Mouse (Mus musculus) gastrocnemius, adult 8-10 months (tissue): ENCODE data around the gene Lrmda. TPM values are rescaled to one million over a fixed set of nuclear protein-coding genes. Genes with fewer than 3 reads are reported as not detected.

Source experiments
- DNase-seq, 2 experiments: peaks; one replicate each; pipeline ENCODE4 v3.0.0; 2022; ENCODE audit warnings: low spot score in 2 of 2
- total RNA-seq, 4 experiments: library from RNA; stranded (reverse); gene quantifications; 2 replicates each; pipeline ENCODE4 v1.2.4; 2022

The Lrmda gene
- total RNA-seq, 4 experiments from 2014 or later = 2.2 to 3.2 (median 2.6) TPM

DNA sequence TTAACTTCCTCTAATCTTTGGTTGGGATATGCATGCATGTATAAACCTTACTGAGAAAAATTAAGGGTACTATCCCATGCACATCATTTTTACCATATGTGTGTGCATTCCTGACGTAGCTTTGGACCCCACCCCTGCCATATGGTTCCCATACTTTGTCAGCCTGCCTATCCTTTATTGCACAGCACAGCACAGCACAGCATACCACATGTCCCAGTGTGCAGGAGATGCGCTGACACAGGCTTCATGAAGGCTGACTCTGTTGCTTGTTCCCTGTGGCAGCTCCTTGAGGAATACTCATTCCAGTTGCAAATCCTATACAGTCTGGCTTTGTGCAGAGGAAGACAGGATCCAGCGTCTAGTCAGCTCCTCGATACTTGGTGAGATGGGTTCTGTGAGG lies 903.1 kb downstream of the Lrmda start:
- DNase-seq = no peak

- no peak for DNase-seq
Measured at GRCm38 (mm10) chr14:22923251-22923650, 903.7 kb downstream of the Lrmda start.

GRCm38 (mm10) chr14:22928263-22928662 lies 908.8 kb downstream of the Lrmda start:
- DNase-seq = no peak

- DNase-seq = no peak
Measured at GRCm38 (mm10) chr14:22928683-22929082, 909.2 kb downstream of the Lrmda start.

DNA sequence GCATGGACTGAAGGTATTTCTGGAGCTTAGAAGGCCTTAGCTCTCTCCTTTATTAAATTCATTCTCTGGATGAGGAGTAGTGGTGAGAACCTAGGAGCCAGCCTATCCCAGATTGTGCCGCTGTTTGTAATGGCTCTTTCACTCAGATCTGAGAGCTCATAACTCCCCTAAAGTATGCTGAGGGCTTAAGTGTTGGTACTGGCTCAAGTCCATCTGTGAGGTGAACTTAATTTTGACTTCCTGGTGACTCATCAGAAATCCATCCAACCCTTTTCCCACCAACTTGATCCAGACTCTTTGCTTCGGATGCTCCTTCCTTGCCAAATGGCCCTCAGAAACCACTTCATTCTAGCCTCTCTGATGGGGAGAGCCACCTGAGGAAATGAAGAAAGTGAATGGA lies 910.1 kb downstream of the Lrmda start:
- no peak for DNase-seq

DNA sequence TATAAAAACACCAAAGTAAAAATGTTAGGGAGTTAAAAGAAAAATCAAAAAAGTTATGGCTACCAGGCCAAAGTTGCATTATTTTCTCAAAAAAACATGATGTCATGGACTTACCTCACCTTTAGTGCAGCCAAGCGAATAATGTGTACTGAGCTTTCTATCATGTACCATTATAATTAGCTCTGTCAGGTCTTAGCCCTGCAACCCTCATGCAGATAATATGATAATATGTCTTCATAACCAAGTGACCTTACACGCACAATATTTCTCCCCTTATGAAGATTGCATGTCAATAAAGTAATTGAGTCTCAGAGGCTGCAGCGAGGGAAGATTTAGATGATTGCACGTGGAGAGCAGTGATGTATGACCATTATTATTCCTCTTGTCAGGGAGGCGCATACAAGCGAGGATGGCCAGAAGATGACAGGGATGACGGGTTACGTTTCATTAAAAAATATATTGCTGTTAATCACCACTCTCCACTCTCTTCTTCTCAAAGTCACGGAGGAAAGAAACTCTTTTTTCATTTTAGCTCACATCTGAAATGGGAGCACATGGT lies 911.1 kb downstream of the Lrmda start:
- DNase-seq = no peak

DNA sequence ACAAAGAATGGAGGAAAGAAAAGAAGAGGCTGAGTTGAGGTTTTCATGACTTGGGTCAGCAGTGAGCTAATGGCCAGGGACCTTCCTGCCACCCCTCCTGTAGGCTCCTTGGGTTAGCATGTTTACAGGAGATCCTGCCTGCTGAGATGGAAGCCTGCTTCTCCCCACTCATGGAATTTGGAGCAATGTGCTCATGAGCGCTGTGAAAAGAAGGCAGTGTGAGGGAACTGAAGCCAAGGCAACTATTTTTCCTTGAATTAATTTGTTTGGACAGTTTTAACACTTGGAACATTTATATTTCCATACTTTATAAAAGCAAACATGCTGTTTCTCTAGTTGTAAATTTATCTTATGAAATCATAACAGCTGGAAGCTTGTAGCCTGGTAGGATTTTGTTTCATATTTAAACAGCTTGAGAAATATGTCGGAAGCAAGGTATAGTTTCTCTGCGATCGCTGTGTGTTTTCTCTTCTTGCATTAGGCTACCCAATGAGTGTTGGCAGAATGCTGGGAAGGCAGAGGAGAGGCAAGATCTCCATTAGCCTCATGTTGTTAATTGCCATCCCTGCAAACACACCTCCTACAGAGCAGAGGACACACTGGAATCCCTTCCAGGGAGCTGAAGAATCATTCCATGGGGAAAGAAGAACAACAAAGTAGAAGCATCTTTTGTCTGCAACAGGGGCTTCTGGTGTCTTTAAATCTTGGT lies 911.8 kb downstream of the Lrmda start:
- DNase-seq = no peak

- DNase-seq = no peak
Measured at GRCm38 (mm10) chr14:22936701-22937100, 917.2 kb downstream of the Lrmda start.

DNA sequence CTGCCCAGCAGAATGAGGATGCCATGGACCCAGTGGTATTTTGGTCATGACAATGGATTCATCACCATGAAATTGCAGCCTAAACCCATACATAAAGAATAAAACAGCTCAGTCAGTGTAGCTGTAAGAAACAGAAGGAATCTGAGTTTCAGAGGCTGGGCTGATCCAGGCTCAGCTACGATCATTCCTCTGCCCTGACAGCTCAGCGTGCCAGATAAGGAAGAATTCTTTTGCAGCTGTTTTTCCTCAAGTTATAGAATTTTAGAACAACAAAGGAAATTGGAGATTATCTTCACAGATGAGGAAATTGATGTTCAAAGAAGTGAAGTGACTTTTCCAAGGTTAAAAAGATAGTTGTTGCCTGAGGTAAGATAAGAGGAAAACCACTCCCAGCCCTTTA lies 921.1 kb downstream of the Lrmda start:
- DNase-seq = no peak

GRCm38 (mm10) chr14:22942569-22942968 lies 923.1 kb downstream of the Lrmda start:
- no peak for DNase-seq

- DNase-seq = no peak
Measured at GRCm38 (mm10) chr14:22949466-22949865, 930.0 kb downstream of the Lrmda start.

GRCm38 (mm10) chr14:22952981-22953380 lies 933.5 kb downstream of the Lrmda start:
- no peak for DNase-seq

DNA sequence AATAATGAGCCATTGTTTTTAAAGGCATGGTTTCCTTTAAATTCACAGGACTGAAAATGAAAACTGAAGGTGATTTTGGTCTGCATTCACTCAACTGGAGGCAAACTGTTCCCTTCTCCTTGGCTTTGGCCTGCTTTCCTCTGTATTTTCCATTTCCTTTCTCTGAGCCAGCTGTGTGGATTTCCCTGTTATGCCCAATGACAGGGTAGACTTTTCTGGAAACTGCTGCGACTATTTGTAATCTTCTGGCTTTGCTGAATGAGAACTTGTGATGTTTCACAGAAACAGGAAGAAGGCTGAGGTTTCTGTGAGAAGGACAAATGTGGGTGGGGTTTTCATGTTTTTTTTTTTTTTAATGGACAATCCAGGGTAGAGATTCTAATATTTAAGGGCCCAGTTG lies 940.7 kb downstream of the Lrmda start:
- DNase-seq = no peak

GRCm38 (mm10) chr14:22964796-22965660 lies 945.5 kb downstream of the Lrmda start:
- DNase-seq = no peak

DNA sequence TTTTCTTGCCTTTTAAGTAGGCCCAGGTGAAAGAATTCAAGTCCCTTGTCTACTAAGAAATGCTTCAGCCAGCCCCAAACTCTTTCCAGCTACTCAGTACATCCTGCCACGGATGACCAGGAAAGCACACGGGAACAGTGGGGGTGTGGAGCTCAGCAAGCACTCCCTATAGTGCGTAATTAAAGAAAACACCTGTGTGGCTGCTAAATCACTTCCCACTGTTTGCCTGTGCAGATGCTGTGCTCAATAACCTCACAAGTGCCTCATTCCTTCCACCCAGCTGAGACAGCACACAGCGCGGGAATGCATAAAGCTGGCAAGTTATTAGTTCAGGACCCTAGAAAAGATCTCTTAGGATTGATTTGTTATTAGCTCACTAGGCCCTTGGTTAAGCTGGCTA lies 949.2 kb downstream of the Lrmda start:
- no peak for DNase-seq

DNA sequence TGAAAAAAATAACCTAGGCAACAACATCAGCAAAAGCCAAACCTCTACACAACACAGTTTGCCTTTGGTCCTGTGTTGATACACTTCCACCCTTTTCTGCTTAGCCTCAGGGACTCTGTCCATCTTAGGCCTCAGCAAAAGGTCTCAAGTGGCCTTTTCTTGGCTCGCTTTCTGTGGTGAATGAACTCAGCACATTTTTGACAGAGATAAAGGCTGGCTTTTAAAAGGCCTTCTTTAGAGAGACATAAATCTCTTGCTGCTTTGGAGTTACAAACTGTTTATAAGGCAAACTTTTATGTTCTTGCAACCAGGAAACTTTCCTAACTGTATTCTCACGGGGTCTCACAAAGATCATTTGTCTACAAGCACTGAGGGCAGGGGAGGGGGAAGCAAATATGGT lies 967.2 kb downstream of the Lrmda start:
- peak in 1 of 2 experiments; percentile 54 for DNase-seq

DNA sequence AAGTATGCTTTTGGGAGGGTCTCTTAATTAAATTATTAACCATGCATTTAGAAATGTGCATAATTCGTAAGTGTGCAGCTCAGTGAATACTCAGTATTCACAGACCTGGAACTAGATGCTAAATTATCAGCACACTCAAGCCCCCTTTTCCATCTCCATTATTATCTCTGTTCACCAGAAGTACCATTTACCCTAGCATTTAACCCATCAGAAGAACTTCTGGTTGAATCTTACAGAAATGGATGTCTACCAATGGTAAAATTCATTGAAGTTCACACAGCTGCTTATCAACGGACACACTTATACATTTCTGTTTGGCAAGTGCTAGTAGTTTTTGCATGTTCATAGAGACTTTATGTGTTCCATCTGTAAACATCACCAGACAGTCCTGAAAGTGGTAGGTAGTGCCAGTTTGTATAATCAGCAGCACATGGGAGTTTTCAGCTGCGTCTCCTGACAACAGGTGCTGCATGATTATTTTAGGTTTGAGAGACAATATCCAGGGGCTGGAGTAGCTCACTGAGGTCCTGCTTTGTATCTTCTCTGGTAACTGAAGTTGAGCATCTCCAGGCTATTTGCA lies 968.7 kb downstream of the Lrmda start:
- DNase-seq = no peak

DNA sequence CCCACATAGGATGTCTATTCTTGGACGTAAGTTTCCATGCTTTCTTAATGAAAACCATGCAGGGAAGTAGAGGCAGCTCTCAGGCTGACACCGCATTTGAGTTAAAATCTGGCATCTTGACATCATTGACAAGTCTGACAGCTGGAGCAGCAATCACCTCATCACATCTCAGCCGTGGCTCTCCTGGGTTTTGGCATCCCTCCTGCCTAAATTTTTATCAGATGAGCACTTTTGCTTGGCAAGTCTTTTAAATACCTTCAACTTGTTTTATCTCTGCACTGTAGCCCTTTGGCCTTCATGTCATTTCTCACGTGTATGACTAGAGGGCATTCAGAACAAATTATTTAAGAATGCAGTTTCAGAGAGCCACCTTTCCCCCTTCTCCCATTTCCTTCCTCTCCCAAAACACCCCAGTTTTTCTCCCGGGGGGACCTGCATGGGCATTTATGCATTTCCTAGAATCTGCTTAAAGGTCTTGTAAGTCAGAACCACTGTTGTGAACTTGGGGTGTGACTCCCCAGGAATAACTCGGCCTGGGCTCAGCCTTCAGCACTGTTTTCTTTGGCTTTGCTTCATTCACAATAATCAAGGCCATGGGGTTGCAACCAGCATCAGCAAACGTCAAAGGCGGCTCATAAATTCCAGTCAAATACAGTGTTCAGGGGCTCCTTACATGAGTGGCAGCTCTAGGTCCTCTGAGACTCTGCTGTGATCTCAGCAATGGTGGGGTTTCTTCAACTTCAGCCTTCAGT lies 975.8 kb downstream of the Lrmda start:
- no peak for DNase-seq

DNA sequence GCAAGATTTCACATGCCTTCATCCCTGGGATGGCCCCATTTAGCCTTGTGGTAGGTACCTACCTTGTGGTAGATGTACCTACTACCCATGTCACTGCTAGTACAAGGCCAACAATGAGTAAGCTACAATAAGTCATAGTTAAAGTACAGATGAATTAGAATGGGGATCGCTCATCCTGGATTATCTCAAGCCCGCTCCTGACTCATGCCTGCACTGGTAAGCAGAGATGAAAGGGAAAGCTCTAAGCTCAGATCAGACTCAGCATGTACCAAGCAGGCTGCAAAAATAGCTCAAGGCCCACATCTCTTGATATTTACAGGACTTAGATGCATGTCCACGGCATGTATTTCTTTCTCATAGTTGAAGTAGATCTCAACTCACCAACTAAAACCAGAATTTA lies 979.4 kb downstream of the Lrmda start:
- no peak for DNase-seq

DNA sequence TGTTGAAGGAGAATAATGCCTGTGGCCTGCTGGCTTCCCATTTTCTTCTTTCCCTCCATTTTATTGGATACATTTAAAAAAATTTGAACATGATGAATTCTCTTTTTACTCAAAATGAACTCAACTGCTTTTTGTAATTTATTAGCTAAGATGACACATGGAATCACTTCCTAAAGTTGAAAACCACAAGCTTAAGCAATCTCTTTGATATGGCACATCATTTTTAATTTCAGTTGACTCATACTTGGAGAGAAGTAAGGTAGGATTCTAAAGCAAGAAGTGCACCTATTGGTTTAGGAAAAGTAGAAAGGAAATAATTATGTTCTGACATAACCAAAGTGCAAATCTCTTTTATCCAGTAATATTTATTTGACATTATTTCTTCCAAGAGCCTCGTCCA lies 992.5 kb downstream of the Lrmda start:
- DNase-seq = no peak

DNA sequence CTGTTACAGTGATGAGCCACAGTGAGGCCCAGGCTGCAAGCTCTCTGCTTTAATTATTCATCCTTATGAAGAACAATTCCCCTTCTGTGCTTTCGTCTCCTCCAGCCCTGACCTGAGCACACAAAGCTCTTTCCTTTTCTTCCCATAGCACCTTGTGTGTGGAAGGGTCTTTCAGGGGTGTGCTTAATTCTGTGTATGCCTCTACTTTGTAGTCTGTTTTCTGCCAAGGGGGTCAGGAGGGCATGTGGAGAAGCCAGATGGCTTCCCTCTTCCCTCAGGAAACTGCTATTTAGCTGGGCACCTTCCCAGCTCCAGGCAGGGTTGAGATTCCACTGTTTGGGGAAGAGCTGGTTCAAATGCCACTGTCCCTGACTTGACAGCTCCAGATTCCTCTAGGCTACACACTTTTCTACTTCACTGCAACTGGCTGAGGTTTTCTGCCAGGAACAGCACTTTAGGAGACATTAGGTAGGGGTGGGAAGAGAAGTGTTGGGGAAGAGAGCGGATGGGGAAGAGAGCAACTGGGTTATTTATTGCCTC lies 995.3 kb downstream of the Lrmda start:
- DNase-seq = no peak
